Mouse (Mus musculus) ES-Bruce4 (cell line): ENCODE data around the gene Prrx2.

Experiments
- CTCF ChIP-seq: IDR thresholded peaks from one replicate; pipeline ENCODE4 v1.8.1; 2011; ENCODE audit warnings: low read depth, low read length
- EP300 ChIP-seq: IDR thresholded peaks from 2 replicates; pipeline ENCODE4 v1.6.1; 2011; ENCODE audit warnings: low read depth, low read length; ENCODE audit not compliant: insufficient read depth
- POLR2A ChIP-seq: IDR thresholded peaks from one replicate; pipeline ENCODE4 v1.8.1; 2011; ENCODE audit warnings: low read length; ENCODE audit not compliant: insufficient read depth

DNA sequence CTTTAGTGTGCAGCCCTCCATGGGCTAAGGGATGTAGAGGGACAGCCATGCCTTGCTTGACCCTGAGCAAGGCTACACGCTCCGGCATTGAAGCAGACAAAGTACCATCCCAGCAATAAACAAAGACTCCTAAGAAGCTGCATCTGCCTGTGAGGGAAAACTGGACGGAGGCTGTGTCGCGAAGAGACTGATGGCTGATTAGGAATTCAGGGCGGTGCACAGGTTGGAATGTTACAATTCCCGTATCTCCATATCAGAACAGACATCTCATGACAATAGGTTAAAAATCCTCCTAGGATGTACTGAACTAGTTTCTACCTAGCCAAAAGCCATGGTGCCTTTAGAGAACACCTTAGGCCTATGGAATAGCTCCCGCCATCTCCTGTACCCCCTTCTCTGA lies 71.1 kb downstream of the Prrx2 start:
- TF ChIP-seq CTCF, result no peak
- no peak for TF ChIP-seq POLR2A
- TF ChIP-seq EP300, result 0 out of 2 replicates have a peak, but pooled peaks have one; percentile 16
